Mouse (Mus musculus) adrenal gland, adult 18-20 months (tissue): ENCODE data around the gene Jmy. TPM values are rescaled to one million over a fixed set of nuclear protein-coding genes. Genes with fewer than 3 reads are reported as not detected.

Source experiments
- DNase-seq, 2 experiments: peaks; one replicate each; pipeline ENCODE4 v3.0.0; 2021 to 2022; ENCODE audit warnings: low spot score in 2 of 2
- total RNA-seq, 2 experiments: library from RNA; stranded (reverse); gene quantifications; 1 replicate in 1 of 2; 2 replicates in 1 of 2; pipeline ENCODE4 v1.2.3; 2021

Jmy gene
- total RNA-seq, 2 experiments from 2014 or later, result 37.0 to 51.1 TPM

DNA sequence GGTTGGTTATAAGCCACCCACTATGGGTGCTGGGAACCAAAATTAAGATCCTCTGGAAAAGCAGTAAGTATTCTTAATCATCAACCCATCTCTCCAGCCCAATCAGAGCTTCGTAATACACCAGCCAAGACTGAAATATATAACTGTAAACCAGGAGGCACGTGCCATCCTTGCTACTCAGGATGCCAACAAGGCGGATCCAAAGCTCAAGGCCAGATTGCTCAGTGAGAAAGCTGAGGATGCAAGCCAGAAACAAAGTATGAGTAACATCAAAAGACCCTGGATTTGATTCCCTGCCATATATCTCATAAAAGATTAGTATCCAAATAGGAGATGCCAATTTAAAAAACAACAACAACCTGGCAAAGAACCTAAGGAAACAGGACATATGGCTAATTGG, 31.3 kb downstream of the Jmy start:
- DNase-seq, result peak in 1 of 2 experiments; percentile 39

DNA sequence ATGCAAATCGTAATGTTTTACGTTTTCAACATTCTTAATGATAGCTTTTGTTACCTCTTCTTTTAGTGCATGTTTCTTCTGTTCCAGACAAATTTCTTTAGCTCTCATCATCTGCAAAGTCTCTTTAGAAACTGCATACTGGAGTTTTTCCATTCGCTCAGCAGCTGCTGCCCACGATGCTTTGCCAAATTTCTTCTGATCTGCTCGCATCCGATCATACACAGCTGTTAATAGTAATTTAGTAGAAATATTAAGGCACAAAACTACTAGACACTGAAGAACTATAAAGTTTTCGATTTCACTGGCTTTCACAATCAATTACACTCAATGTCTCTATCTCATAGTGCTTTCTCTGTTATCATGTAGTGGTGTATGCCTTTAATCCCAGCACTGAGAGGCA, 40.0 kb downstream of the Jmy start:
- DNase-seq, result no peak

DNA sequence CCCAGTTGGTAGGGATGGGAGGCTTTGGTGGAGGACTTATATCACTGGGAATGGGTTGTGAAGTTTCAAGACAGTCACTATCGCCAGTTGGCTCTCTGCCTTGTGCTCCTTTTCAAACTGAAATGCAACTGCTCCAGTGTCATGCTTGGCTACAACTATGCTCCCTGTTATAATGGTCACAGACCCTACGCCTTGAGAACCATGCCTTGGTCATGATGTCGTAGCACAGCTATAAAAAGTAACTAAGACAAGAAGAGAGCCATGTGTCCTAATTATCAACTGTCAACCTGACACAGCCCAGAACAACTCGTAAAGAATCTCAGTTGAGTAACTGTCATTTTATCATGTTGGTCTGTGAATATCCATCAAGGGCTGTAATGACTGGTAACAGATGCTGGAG, 41.0 kb downstream of the Jmy start:
- DNase-seq, result no peak

- no peak for DNase-seq
Observed at GRCm38 (mm10) chr13:93453275-93453674, 46.3 kb downstream of the Jmy start.

GRCm38 (mm10) chr13:93440167-93440566, 59.4 kb downstream of the Jmy start:
- DNase-seq, result no peak

GRCm38 (mm10) chr13:93429205-93429604, 70.4 kb downstream of the Jmy start:
- no peak for DNase-seq

- no peak for DNase-seq
Observed at GRCm38 (mm10) chr13:93427920-93428876, 71.4 kb downstream of the Jmy start.

DNA sequence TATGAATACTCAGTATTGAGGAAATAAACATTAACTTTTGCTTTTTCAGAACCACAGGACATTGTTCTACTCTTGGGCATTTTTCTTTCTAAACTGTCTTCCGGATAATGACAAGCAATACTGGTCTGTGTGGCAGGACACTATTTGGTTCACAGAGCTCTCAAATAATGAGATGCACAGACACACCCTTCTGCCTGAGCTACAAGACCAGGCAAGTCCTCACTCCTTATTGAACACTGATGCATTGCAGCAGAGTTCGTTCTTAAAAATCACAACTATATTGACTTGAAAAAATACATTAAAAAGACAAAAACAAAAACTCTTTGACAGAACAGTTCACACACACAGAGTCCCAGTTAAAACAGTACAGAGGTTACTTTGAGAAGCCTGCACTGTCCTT, 76.4 kb downstream of the Jmy start:
- DNase-seq, result no peak

DNA sequence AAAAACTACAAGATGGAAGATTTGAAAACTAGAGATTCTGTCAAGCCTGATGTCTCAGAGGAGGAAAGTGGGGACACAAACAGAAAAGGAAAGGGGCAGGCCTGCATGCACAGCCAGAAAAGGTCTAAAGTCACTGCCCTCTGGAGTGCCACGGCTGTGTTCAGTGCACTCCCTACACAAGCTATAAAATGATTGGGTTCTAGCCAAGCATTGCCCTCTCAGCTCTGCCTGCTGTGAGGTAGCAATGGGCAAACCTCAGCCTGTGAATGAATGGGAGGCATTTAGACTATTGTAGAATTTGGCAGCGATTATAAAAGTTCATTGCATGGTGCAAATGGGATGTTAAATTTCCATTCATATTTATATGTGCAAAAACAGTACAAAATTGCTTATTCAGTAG, 79.8 kb downstream of the Jmy start:
- no peak for DNase-seq

DNA sequence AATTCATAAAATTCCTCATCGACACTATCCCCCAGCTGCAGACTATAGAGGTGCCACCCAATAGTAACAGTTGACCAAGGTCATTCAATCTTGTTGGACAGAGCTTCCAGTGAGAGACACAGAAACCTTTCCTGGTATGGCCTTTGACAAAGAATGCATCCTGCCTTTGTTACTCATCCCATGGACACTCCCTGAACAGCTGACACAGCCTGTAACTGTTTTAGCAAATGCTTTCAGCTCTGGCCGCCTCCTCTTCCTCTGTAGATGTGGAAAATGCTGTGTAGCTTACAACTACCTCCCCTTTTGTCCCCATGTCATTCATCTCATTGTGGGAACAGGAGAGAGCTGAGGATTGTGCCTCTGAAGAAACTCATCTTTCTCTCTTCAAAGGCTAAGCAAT, 81.3 kb downstream of the Jmy start:
- no peak for DNase-seq

- DNase-seq, result no peak
Observed at GRCm38 (mm10) chr13:93415055-93415454, 84.6 kb downstream of the Jmy start.

GRCm38 (mm10) chr13:93410343-93410742, 89.3 kb downstream of the Jmy start:
- DNase-seq, result no peak

DNA sequence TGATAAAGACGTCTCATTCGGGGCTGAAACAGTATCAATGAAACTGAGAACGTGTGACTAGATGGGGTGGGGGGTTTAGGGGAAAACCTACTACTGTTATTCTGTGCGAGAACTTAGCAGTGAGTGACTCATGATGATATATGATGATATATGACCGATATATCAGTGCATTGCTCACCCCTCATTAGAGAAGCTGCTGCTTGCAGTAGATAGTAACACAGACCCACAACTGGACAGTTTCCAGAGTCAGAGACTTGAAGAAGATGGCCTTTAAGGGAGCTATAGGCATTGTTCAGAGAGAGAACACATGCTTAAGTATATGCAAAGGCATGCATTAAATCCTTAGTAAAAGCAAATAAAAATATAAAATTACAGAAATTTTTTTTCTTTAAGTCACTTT, 92.8 kb downstream of the Jmy start:
- no peak for DNase-seq

GRCm38 (mm10) chr13:93401947-93402346, 97.7 kb downstream of the Jmy start:
- no peak for DNase-seq

- DNase-seq, result no peak
Observed at GRCm38 (mm10) chr13:93399710-93400216, 99.8 kb downstream of the Jmy start.

GRCm38 (mm10) chr13:93389242-93389625, 110.4 kb downstream of the Jmy start:
- DNase-seq, result no peak

- DNase-seq, result no peak
Observed at GRCm38 (mm10) chr13:93388594-93389241, 110.9 kb downstream of the Jmy start.

GRCm38 (mm10) chr13:93387440-93387839, 112.2 kb downstream of the Jmy start:
- no peak for DNase-seq

DNA sequence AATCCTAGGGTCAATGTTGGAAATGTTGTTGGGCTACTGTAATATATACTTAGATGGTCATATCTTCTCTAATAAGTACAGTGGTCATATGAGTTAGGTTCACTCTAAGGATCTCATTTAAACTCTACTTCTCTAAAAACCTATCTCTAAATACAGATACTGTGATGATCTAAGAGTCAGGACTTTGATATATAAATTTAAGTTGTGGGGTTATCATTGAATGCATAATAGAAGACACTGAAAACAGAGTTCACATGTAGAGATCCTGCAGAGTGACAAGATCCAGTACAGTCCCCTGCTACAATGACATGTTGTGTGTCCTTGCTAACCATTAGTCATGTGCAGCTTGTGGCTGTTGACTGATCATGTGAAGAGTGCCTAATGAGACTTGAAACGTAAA, 114.5 kb downstream of the Jmy start:
- DNase-seq, result no peak

- no peak for DNase-seq
Observed at GRCm38 (mm10) chr13:93384481-93384880, 115.1 kb downstream of the Jmy start.

- DNase-seq, result no peak
Observed at GRCm38 (mm10) chr13:93383620-93384019, 116.0 kb downstream of the Jmy start.

- no peak for DNase-seq
Observed at GRCm38 (mm10) chr13:93383092-93383491, 116.5 kb downstream of the Jmy start.
